Mouse (Mus musculus): ENCODE results near the gene Atp2a2. TPM values are rescaled to one million over a fixed set of nuclear protein-coding genes. Genes with fewer than 3 reads are reported as not detected.
"Not testable (repeated sequence)": the region's sequence is repeated elsewhere in the genome, so short reads cannot be mapped to it uniquely, and the experiment has no call there.

Gene Atp2a2
- polyA plus RNA-seq, 1 experiment from 2014 or later, result 13.2 TPM

DNA sequence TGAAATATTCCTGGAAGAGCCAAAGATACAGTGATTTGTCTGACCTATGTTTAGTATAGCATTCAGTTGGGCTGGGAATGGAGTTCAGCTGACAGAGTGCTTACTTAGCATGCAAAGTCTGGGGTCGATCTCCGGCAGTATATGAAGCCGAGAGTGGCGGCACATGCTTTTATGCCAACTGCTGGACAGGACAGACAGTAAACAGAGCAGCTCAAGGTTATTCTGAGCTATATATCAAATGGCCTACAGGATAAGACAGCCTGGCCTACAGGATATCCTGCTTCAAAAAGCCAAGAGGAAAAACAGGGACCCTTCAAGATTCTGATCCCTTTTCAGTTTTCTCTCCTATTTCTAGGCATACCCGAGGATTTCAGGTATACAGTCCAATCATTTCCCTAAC, 30.4 kb downstream of the Atp2a2 start:
- 90% methylated on average over 5 of the region's 5 CpGs for WGBS (ENCODE audit: insufficient replicate concordance)
- Histone ChIP-seq H3K27ac (replicated peaks) (no peak overlapping the region), H3K27me3 (no peaks in the 10 kb centered on the region), H3K4me1 (replicated peaks) (0 out of 2 replicates have a peak, but pooled peaks cover 3% of the 10 kb centered on the region), H3K4me3 (replicated peaks) (no peak overlapping the region), H3K9me3 (replicated peaks) (no peaks in the 10 kb centered on the region), H3K4me2 (no peak overlapping the region), H3K36me3 (replicated peaks) (peaks cover 92% of the 10 kb centered on the region), H3K9ac (no peak overlapping the region)
- ATAC-seq (ENCODE audit: insufficient read depth), result no peak

DNA sequence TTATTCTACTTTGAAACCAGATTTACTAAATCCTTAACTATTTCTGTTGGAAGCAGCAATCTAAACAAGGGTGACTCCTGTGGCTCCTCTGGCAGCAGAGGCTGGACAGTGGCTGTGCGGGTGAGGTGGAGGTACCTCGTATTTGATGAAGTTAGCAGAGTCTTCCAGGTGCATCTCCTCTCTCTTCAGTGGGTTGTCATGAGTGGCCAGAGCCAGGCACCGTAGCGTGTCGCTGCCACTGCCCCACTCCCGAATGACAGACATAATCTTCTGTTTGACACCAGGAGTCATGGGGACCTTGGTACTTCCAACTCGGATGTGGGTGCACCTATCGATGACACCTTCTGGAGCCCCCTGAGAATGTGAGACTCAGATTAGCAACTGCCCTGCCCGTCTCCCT, 40.6 kb downstream of the Atp2a2 start:
- Histone ChIP-seq H3K36me3 (replicated peaks) (peaks cover 99% of the 10 kb centered on the region), H3K27me3 (no peaks in the 10 kb centered on the region), H3K4me1 (replicated peaks) (no peaks in the 10 kb centered on the region), H3K9me3 (replicated peaks) (no peaks in the 10 kb centered on the region), H3K4me3 (replicated peaks) (no peak overlapping the region), H3K4me2 (no peak overlapping the region), H3K9ac (no peak overlapping the region), H3K27ac (replicated peaks) (no peak overlapping the region)
- 85% methylated on average over 9 of the region's 9 CpGs for WGBS (ENCODE audit: insufficient replicate concordance)
- no peak for ATAC-seq (ENCODE audit: insufficient read depth)

DNA sequence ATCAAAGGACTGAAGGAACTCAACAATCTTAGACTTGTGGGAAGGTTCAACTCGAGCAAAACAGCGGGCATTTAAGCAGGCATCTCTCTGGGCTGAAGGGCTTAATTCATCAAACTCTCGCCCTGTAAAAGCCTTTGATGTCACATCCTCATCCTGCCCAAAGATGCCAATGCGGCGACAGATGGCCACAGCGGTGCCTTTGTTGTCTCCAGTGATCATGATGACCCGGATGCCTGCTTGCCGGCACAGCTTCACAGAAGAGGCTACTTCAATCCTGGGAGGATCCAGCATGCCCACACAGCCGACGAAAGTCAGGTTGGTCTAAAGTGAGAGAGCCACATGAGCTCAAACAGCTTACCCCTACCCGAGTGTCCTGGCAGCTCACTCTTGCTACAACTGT, 41.4 kb downstream of the Atp2a2 start:
- H3K36me3 ChIP-seq (replicated peaks), result peaks cover 99% of the 10 kb centered on the region
- no peaks in the 10 kb centered on the region for H3K4me1 ChIP-seq (replicated peaks)
- no peak overlapping the region for H3K9ac ChIP-seq
- H3K4me2 ChIP-seq, result no peak overlapping the region
- no peaks in the 10 kb centered on the region for H3K9me3 ChIP-seq (replicated peaks)
- H3K4me3 ChIP-seq (replicated peaks), result no peak overlapping the region
- H3K27me3 ChIP-seq, result no peaks in the 10 kb centered on the region
- H3K27ac ChIP-seq (replicated peaks), result no peak overlapping the region
- ATAC-seq (ENCODE audit: insufficient read depth), result no peak
- WGBS (ENCODE audit: insufficient replicate concordance), result 80% methylated on average over 11 of the region's 11 CpGs

DNA sequence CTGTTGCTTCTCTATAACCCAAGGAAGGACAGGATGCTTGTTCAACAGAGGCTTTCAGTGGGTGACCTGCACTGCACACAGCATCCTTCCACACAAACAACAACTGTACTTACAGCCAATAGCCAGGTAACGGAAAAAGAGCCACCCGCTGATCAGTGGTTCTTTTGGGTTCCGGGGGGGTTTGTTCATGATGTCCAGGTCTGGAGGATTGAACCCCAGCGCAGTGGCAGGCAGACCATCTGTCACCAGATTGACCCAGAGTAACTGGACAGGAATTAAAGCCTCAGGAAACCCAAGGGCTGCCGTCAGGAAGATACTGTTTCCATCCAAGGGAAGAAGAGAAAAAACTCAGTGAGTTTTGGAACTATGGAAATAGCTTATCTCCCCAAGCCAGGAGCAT, 42.7 kb downstream of the Atp2a2 start:
- Histone ChIP-seq H3K4me2 (no peak overlapping the region), H3K4me1 (replicated peaks) (no peaks in the 10 kb centered on the region), H3K27me3 (no peaks in the 10 kb centered on the region), H3K36me3 (replicated peaks) (peaks cover 99% of the 10 kb centered on the region), H3K9me3 (replicated peaks) (no peaks in the 10 kb centered on the region), H3K27ac (replicated peaks) (no peak overlapping the region), H3K4me3 (replicated peaks) (no peak overlapping the region), H3K9ac (no peak overlapping the region)
- no peak for ATAC-seq (ENCODE audit: insufficient read depth)
- WGBS (ENCODE audit: insufficient replicate concordance), result 86% methylated on average over 5 of the region's 5 CpGs

DNA sequence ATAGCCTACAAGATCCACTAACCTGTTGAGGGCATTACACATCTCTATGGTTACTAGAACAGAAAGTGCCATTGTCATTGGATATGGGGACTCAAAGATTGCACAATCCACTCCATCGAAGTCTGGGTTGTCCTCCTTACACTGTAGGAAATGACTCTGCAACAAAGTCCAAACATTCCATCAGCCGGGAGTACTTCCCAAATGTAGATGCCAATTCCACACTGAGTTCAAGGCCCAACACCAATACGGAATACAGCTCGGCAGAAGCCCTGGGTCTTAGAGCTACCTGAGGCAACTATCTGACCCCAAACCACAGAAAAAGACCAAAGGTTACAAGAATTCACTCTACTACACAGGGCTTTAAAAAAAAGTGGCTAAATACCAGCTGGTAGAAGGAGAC, 44.0 kb downstream of the Atp2a2 start:
- H3K27me3 ChIP-seq, result no peaks in the 10 kb centered on the region
- no peaks in the 10 kb centered on the region for H3K4me1 ChIP-seq (replicated peaks)
- no peak overlapping the region for H3K27ac ChIP-seq (replicated peaks)
- no peak for ATAC-seq (ENCODE audit: insufficient read depth)
- H3K36me3 ChIP-seq (replicated peaks), result peaks cover 99% of the 10 kb centered on the region
- no peaks in the 10 kb centered on the region for H3K9me3 ChIP-seq (replicated peaks)
- no peak overlapping the region for H3K4me3 ChIP-seq (replicated peaks)
- no peak overlapping the region for H3K9ac ChIP-seq
- 72% methylated on average over 4 of the region's 4 CpGs for whole genome bisulfite sequencing (ENCODE audit: insufficient replicate concordance)
- H3K4me2 ChIP-seq, result no peak overlapping the region

DNA sequence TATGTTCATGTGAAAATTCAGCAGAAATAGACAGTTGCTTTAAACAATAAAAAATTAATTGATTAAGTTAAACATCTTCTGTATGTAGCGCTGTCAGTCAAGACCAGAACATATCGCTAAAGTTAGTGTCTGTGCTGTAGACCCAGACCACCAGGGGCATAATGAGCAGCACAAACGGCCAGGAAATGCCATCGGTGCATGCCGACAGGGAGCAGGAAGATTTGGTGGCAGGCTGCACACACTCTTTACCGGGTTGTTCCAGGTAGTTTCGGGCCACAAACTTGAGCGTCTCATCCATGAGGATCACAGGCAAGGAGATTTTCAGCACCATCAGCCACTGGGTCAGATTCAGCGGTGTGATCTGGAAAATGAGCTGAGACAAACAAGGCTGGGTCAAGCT, 45.0 kb downstream of the Atp2a2 start:
- not testable (repeated sequence) for H3K9ac ChIP-seq; H3K27ac ChIP-seq (replicated peaks); ATAC-seq (ENCODE audit: insufficient read depth); H3K27me3 ChIP-seq; H3K9me3 ChIP-seq (replicated peaks); H3K4me3 ChIP-seq (replicated peaks); H3K4me1 ChIP-seq (replicated peaks); H3K4me2 ChIP-seq
- 82% methylated on average over 9 of the region's 9 CpGs for WGBS (ENCODE audit: insufficient replicate concordance)
- peaks cover 99% of the 10 kb centered on the region for H3K36me3 ChIP-seq (replicated peaks)

DNA sequence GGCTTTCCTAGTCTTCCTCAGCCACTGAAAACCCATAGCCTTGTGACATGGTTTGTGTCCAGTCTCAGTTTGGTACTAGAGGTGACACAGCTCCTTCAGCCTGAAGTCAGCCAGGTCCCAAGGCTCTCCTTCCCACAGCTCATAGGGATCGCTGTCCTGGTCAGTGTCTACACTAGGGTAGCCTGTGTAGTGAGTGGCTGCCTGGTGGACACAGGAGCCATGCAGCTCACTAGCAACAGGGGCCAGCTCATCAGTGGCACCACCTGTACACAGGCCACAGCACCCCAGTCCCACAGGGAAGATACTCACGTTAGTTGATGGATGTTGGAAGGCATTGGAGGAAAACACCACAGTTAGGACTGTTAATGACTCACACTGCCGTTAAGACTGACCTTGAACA, 46.4 kb downstream of the Atp2a2 start:
- H3K4me3 ChIP-seq (replicated peaks), result no peak overlapping the region
- H3K4me2 ChIP-seq, result no peak overlapping the region
- peaks cover 89% of the 10 kb centered on the region for H3K36me3 ChIP-seq (replicated peaks)
- no peaks in the 10 kb centered on the region for H3K9me3 ChIP-seq (replicated peaks)
- no peaks in the 10 kb centered on the region for H3K27me3 ChIP-seq
- ATAC-seq (ENCODE audit: insufficient read depth), result no peak
- WGBS (ENCODE audit: insufficient replicate concordance), result 83% methylated on average over 3 of the region's 3 CpGs
- no peak overlapping the region for H3K27ac ChIP-seq (replicated peaks)
- H3K9ac ChIP-seq, result no peak overlapping the region
- H3K4me1 ChIP-seq (replicated peaks), result peaks cover 8% of the 10 kb centered on the region; the same call in 1 of the 2 replicates

DNA sequence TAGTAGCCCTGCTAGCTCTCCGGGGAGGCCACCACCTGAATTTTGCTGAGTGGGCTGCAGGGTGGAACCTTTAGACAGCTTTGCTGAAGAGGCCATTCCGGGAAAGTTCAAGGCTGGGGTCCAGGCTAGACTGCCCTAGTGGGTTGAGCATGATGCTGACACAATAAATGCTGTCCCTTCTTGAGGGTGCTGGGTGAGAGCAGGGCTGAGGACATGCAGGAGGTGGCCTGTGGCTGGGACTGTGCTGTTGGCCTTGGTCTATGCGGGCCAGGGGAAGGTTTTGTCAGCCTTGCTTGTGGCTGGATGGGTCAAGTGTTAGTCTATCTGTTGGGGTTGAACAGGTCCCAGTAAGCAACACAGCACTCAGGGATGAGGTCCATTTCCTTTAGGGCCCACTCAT, 47.1 kb downstream of the Atp2a2 start:
- peaks cover 82% of the 10 kb centered on the region for H3K36me3 ChIP-seq (replicated peaks)
- no peak overlapping the region for H3K9ac ChIP-seq
- 93% methylated on average over 3 of the region's 3 CpGs for WGBS (ENCODE audit: insufficient replicate concordance)
- no peaks in the 10 kb centered on the region for H3K9me3 ChIP-seq (replicated peaks)
- H3K27me3 ChIP-seq, result no peaks in the 10 kb centered on the region
- H3K4me2 ChIP-seq, result no peak overlapping the region
- H3K27ac ChIP-seq (replicated peaks), result no peak overlapping the region
- no peak for ATAC-seq (ENCODE audit: insufficient read depth)
- H3K4me1 ChIP-seq (replicated peaks), result peaks cover 8% of the 10 kb centered on the region; the same call in 1 of the 2 replicates
- no peak overlapping the region for H3K4me3 ChIP-seq (replicated peaks)

DNA sequence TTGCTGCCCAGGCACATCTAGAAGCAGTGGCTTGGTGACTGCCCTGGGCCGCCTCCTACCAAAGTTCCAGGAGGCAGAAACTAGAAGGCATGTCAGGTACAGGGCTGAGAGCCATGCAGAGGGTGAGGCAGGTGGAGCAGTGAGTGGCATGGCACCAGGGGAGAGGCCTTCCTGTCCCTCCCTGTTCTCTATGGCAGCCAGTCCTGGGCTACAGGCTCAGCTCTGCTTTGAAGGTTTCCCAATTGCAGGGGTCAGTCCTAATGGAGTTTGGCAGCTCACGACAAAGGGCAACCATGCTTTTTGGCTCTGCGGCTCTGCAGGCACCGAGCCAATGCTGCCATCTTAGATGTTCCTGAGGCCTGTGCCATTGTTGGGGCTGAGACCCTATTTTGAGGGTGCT, 47.6 kb downstream of the Atp2a2 start:
- Histone ChIP-seq H3K4me2 (no peak overlapping the region), H3K36me3 (replicated peaks) (peaks cover 77% of the 10 kb centered on the region), H3K4me1 (replicated peaks) (peaks cover 8% of the 10 kb centered on the region; the same call in 1 of the 2 replicates), H3K9ac (no peak overlapping the region), H3K9me3 (replicated peaks) (no peaks in the 10 kb centered on the region), H3K4me3 (replicated peaks) (no peak overlapping the region), H3K27me3 (no peaks in the 10 kb centered on the region), H3K27ac (replicated peaks) (no peak overlapping the region)
- 89% methylated on average over 4 of the region's 4 CpGs for WGBS (ENCODE audit: insufficient replicate concordance)
- ATAC-seq (ENCODE audit: insufficient read depth), result no peak

DNA sequence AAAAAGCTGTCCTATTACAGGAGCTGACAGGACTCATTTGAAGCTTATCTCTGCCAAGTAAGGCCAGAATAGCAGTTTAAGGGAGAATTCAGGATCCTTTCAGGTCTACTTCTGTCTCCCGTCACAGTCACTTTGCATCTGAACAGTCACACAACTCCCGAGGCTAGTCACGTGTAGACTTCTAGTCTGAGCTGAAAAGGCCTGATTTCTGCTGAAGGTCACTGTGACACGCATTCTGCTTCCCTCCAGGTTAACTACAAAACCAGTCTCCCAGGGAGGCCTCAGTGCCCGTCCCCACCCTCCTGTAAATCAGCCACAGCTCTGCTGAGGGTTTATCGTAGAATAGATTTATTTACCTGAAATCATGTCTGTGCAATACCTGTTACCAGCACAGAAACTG, 48.8 kb downstream of the Atp2a2 start:
- no peak overlapping the region for H3K27ac ChIP-seq (replicated peaks)
- H3K27me3 ChIP-seq, result no peaks in the 10 kb centered on the region
- peaks cover 65% of the 10 kb centered on the region for H3K36me3 ChIP-seq (replicated peaks)
- no peak overlapping the region for H3K4me2 ChIP-seq
- H3K9ac ChIP-seq, result no peak overlapping the region
- H3K4me3 ChIP-seq (replicated peaks), result no peak overlapping the region
- no peaks in the 10 kb centered on the region for H3K9me3 ChIP-seq (replicated peaks)
- no peak for ATAC-seq (ENCODE audit: insufficient read depth)
- WGBS (ENCODE audit: insufficient replicate concordance), result 81% methylated on average over 6 of the region's 6 CpGs
- peaks cover 8% of the 10 kb centered on the region; the same call in 1 of the 2 replicates for H3K4me1 ChIP-seq (replicated peaks)

DNA sequence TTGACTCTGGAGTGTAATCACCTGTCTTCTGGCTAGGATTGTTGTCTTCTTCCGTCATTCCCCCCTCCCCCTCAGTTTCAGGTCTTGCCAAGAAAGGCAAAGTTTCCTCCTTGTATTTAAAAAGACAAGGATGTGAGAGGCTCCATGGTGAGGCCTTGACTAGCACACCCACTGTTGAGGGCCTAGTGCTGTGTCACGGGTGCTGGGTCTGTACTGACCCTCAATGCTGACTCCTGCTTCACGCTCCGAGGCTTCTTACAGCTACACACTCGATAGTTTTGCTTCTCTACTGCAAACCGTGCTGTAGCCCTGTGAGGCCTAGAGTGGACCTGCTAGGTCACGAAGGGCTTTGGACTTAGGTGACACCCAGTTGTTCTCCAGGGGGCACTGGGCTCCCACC, 49.8 kb downstream of the Atp2a2 start:
- Histone ChIP-seq H3K36me3 (replicated peaks) (peaks cover 55% of the 10 kb centered on the region), H3K4me3 (replicated peaks) (no peak overlapping the region), H3K27ac (replicated peaks) (no peak overlapping the region), H3K4me1 (replicated peaks) (peaks cover 8% of the 10 kb centered on the region; the same call in 1 of the 2 replicates), H3K4me2 (no peak overlapping the region), H3K9me3 (replicated peaks) (no peaks in the 10 kb centered on the region), H3K9ac (no peak overlapping the region), H3K27me3 (no peaks in the 10 kb centered on the region)
- 71% methylated on average over 7 of the region's 7 CpGs for WGBS (ENCODE audit: insufficient replicate concordance)
- ATAC-seq (ENCODE audit: insufficient read depth), result no peak

DNA sequence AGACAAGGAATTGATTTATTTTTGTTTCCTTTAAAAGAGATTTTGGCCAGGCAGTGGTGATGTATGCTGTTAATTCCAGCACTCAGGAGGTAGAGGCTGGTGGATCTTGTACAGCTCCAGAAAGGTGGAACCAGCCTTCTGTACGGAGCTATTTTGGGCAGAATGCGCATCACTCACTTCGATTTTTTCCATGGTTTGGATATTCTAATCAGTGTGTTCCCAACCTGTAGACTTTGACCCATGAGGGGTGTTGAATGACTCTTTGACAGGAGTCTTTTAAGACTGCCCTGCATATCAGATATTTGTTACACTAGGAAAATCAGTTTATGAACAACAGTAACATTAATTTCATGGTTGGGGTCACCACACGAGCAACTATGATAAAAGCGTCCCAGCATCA, 50.7 kb downstream of the Atp2a2 start:
- Histone ChIP-seq H3K4me2 (no peak overlapping the region), H3K9me3 (replicated peaks) (no peaks in the 10 kb centered on the region), H3K4me1 (replicated peaks) (peaks cover 8% of the 10 kb centered on the region; the same call in 1 of the 2 replicates), H3K9ac (no peak overlapping the region), H3K4me3 (replicated peaks) (no peak overlapping the region), H3K36me3 (replicated peaks) (peaks cover 49% of the 10 kb centered on the region), H3K27me3 (no peaks in the 10 kb centered on the region), H3K27ac (replicated peaks) (no peak overlapping the region)
- no peak for ATAC-seq (ENCODE audit: insufficient read depth)
- WGBS (ENCODE audit: insufficient replicate concordance), result 79% methylated on average over 5 of the region's 5 CpGs
